Mouse (Mus musculus): ENCODE data around the gene Tbrg1. TPM values are rescaled to one million over a fixed set of nuclear protein-coding genes. Genes with fewer than 3 reads are reported as not detected.

Gene Tbrg1
- polyA plus RNA-seq (2015; fragmentation: Nextera tagmentation; extraction: Ambion mirVana), result 123 and 129 TPM in 2 replicates

GRCm38 (mm10) chr9:37656931-37657481 is at the start of gene Tbrg1:
Gene Tbrg1 (minus strand): TSS chr9:37657312.

GRCm38 (mm10) chr9:37669115-37669514 is 12.0 kb upstream of the Tbrg1 start, which contains the start of gene Panx3:
Gene Panx3 (minus strand): TSS chr9:37669235.

GRCm38 (mm10) chr9:37613182-37613910 is 43.8 kb downstream of the Tbrg1 start, which contains the start of gene Spa17:
Gene Spa17 (minus strand): TSS chr9:37613722.

Other genes starting within 250 kb of the Tbrg1 start
- 0.07 TPM in 1 of 2 replicates, not detected in the other for gene Robo3, start 224.1 kb downstream of the Tbrg1 start, polyA plus RNA-seq (2015; fragmentation: Nextera tagmentation; extraction: Ambion mirVana)
- 10.8 and 11.0 TPM in 2 replicates for gene Msantd2, start 168.0 kb downstream of the Tbrg1 start, polyA plus RNA-seq (2015; fragmentation: Nextera tagmentation; extraction: Ambion mirVana)
- gene Esam, start 129.2 kb downstream of the Tbrg1 start, polyA plus RNA-seq (2015; fragmentation: Nextera tagmentation; extraction: Ambion mirVana), result 23.6 and 44.6 TPM in 2 replicates
- 0.92 and 3.2 TPM in 2 replicates for gene Vsig2, start 118.1 kb downstream of the Tbrg1 start, polyA plus RNA-seq (2015; fragmentation: Nextera tagmentation; extraction: Ambion mirVana)
- 2.0 and 3.4 TPM in 2 replicates for gene Nrgn, start 104.4 kb downstream of the Tbrg1 start, polyA plus RNA-seq (2015; fragmentation: Nextera tagmentation; extraction: Ambion mirVana)
- 12.8 and 18.8 TPM in 2 replicates for gene Siae, start 101.6 kb downstream of the Tbrg1 start, polyA plus RNA-seq (2015; fragmentation: Nextera tagmentation; extraction: Ambion mirVana)
- 11.5 and 18.5 TPM in 2 replicates for gene Spa17, start 43.6 kb downstream of the Tbrg1 start, polyA plus RNA-seq (2015; fragmentation: Nextera tagmentation; extraction: Ambion mirVana)
- gene Panx3, start 11.9 kb upstream of the Tbrg1 start, polyA plus RNA-seq (2015; fragmentation: Nextera tagmentation; extraction: Ambion mirVana), result 0.11 TPM in 1 of 2 replicates, not detected in the other
- gene Olfr160, start 58.9 kb upstream of the Tbrg1 start, polyA plus RNA-seq (2015; fragmentation: Nextera tagmentation; extraction: Ambion mirVana), result not detected in 2 replicates
- gene Olfr874, start 87.8 kb upstream of the Tbrg1 start, polyA plus RNA-seq (2015; fragmentation: Nextera tagmentation; extraction: Ambion mirVana), result not detected in 2 replicates
- gene Olfr875, start 114.5 kb upstream of the Tbrg1 start, polyA plus RNA-seq (2015; fragmentation: Nextera tagmentation; extraction: Ambion mirVana), result not detected in 2 replicates
- gene Olfr876, start 145.7 kb upstream of the Tbrg1 start, polyA plus RNA-seq (2015; fragmentation: Nextera tagmentation; extraction: Ambion mirVana), result not detected in 2 replicates
- 0.22 TPM in 1 of 2 replicates, not detected in the other for gene Olfr877, start 197.0 kb upstream of the Tbrg1 start, polyA plus RNA-seq (2015; fragmentation: Nextera tagmentation; extraction: Ambion mirVana)
- gene Olfr145, start 239.4 kb upstream of the Tbrg1 start, polyA plus RNA-seq (2015; fragmentation: Nextera tagmentation; extraction: Ambion mirVana), result not detected in 2 replicates